Mouse (Mus musculus): ENCODE results near the gene Dnajb6.
"Not testable (repeated sequence)": the region's sequence is repeated elsewhere in the genome, so short reads cannot be mapped to it uniquely, and the experiment has no call there.

Gene Dnajb6

GRCm38 (mm10) chr5:29752894-29753293 lies 17.4 kb downstream of the Dnajb6 start:
- in situ Hi-C loops (cut with MboI; ENCODE audit: unreplicated experiment in 2 of 2), result no loop called here

- in situ Hi-C loops (cut with MboI; ENCODE audit: unreplicated experiment in 2 of 2), result no loop called here
Observed at GRCm38 (mm10) chr5:29759318-29759717, 23.8 kb downstream of the Dnajb6 start.

GRCm38 (mm10) chr5:29770935-29771334 lies 35.4 kb downstream of the Dnajb6 start:
- in situ Hi-C loops (cut with MboI; ENCODE audit: unreplicated experiment in 2 of 2), result no loop called here

DNA sequence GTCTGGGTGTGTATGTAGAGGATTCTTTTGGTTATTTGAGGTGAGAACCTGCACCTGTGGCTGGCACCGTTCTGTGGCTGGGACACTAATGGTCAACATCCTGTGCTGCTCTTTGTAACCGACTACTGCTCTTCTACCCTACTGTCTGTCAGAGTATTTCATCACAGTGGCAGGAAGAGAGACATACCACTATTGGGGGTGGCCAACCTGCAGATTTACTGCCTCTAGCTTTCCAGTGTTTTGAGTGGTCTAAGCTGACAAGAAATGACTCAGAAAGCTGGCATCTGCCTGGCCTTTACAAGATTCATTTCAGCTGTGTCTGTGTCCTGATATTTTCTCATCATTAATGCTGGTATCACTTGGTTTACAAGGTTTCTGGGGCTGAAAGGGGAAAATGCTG lies 36.5 kb downstream of the Dnajb6 start:
- in situ Hi-C loops (cut with MboI; ENCODE audit: unreplicated experiment in 2 of 2), result no loop called here

- in situ Hi-C loops (cut with MboI; ENCODE audit: unreplicated experiment in 2 of 2), result no loop called here
Observed at GRCm38 (mm10) chr5:29772651-29773330, 37.3 kb downstream of the Dnajb6 start.

GRCm38 (mm10) chr5:29773460-29774150 lies 38.1 kb downstream of the Dnajb6 start:
- in situ Hi-C loops (cut with MboI; ENCODE audit: unreplicated experiment in 2 of 2), result no loop called here

GRCm38 (mm10) chr5:29775437-29775836 lies 39.9 kb downstream of the Dnajb6 start:
- in situ Hi-C loops (cut with MboI; ENCODE audit: unreplicated experiment in 2 of 2), result no loop called here

DNA sequence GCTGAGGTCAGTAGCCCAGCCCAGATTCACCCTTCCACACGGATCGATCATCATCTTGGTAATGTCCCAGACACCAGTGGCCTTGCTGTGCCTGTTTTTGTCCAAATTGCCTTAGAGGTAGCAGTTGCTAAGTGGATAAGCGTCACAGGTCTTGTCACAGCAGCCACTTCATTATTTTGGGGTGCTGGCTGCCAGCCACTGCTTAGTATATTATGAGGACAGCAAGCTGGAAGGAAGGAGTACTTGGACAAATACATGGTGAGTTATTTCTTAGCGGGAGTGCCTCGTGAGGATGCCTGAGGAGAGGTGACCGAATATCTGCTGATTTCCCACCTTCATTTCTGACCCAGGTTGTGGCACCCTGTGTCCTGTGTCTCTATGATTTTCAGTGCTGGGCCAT lies 42.5 kb downstream of the Dnajb6 start:
- in situ Hi-C loops (cut with MboI; ENCODE audit: unreplicated experiment in 2 of 2), result no loop called here

DNA sequence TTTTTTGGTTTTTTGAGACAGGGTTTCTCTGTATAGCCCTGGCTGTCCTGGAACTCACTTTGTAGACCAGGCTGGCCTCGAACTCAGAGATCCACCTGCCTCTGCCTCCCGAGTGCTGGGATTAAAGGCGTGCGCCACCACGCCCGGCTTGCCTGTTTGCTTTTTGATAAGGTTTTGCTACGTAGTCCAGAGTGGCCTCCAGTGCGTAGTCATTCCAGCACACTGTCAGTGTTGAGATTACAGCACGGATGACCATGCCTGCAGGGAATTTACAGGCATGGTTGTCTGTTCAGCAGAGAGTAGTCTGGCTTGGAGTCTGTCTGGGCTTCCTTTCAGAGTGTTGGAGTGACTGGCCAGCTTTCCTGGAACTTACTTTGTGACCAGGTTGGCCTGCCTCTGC lies 44.2 kb downstream of the Dnajb6 start:
- in situ Hi-C loops (cut with MboI; ENCODE audit: unreplicated experiment in 2 of 2), result not testable (repeated sequence)

- in situ Hi-C loops (cut with MboI; ENCODE audit: unreplicated experiment in 2 of 2), result no loop called here
Observed at GRCm38 (mm10) chr5:29782261-29782660, 46.8 kb downstream of the Dnajb6 start.

DNA sequence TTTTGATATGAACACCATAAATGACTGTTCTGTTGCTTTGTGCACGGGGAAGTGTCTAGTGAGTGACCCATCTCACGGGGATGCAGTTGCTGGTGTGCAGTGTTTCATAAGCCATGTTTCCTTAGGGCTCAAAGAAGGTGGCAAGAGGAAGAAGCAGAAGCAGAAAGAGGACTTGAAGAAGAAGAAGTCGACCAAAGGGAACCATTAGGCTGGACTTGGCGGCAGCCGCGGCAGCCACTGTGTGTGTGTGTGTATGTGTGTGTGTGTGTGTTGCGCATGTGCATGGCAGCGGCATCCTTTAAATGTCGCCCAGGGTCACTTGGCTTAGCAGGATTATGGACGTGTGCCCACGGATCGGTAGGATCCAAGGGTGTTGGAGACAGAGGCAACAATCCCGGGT lies 49.4 kb downstream of the Dnajb6 start:
- in situ Hi-C loops (cut with MboI; ENCODE audit: unreplicated experiment in 2 of 2), result not testable (repeated sequence)

- in situ Hi-C loops (cut with MboI; ENCODE audit: unreplicated experiment in 2 of 2), result not testable (repeated sequence)
Observed at GRCm38 (mm10) chr5:29785953-29786352, 50.5 kb downstream of the Dnajb6 start.

DNA sequence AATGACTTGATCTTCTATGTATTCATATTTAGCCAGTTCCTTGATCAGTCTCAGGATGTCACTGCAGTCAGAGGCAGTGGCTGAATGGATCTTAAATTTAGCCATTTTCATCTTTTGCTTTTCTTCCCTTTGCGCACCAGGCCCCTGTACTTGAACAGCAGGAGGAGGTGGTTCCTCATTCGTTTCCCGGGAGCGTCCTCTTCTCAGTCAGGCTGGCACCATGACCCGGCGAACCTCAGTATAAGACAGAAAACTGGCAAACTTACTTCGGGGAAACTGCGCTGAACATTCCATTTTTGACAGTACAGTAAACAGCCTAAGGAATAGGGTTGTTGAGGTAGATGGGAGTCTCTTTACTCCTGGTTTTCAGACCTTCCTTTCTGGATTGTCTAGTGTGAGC lies 59.4 kb downstream of the Dnajb6 start:
- in situ Hi-C loops (cut with MboI; ENCODE audit: unreplicated experiment in 2 of 2), result not testable (repeated sequence)

DNA sequence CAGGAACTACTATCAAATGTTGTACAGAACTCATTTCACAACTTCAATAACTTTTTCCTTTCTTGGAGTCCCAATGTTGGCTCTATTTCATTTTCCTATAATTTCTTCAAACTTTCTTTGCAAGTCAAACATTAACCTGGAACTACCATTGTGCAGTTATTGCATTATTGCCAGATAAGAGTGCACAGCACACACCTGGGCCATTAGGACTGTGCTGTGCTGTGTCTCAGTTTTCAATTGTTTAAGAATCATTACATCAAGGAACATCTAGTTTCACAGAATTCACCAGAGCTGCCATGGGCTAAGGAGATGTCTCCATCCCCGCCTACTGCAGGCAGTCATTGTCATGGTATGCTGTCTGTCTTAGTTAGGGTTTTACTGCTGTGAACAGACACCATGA lies 73.5 kb downstream of the Dnajb6 start:
- in situ Hi-C loops (cut with MboI; ENCODE audit: unreplicated experiment in 2 of 2), result no loop called here

- in situ Hi-C loops (cut with MboI; ENCODE audit: unreplicated experiment in 2 of 2), result not testable (repeated sequence)
Observed at GRCm38 (mm10) chr5:29811377-29811921, 76.0 kb downstream of the Dnajb6 start.

DNA sequence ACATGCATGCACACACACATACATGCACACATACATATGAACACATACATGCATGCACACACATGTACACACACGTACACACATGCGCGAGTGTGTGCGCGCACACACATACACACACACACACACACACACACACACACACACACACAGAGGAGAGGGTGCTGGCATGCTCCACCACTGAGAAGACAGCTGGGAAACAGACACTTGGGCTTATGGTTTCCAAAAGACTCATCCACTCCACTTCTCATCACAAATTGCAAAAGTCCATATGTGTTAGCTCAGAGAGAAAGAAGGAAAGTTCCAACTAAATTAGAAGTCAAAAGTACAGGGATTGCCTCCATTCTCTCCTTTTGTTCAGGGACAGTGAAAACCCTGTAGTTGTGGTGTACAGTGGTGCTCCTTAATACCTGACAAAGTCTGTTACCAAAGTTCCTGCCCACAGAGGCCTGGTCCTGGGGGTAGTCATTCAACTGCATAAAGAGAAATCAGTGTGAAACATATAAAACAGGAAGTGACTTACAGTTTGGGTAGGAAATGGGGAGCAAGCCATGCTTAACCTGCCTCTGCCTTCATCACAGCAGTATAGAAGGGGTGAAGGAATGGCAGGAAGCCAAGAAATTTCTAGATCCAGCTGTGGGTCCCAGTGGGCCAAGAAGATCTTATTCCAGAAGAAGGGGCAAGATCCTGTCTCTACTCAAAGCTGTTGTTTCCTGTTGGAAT lies 81.2 kb downstream of the Dnajb6 start:
- in situ Hi-C loops (cut with MboI; ENCODE audit: unreplicated experiment in 2 of 2), result no loop called here

GRCm38 (mm10) chr5:29817400-29817799 lies 81.9 kb downstream of the Dnajb6 start:
- in situ Hi-C loops (cut with MboI; ENCODE audit: unreplicated experiment in 2 of 2), result no loop called here

DNA sequence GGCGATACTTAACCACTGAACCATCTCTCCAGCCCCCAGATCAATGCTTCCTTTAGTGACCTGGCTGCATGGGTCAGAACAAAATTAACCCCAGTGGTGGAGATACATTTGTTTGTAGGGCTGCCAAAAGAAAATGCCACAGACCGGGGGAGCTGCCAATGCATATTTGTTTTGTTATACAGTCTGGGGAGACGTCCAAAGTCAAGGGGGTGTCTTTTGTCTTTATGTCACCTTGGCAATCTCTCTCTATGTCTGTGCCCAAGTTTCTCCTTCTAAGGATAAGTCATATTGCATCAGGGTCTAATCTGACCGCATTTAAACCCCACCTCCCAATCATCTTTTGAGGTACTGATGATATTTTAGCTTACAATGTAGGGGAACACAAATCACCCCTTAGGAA lies 82.8 kb downstream of the Dnajb6 start:
- in situ Hi-C loops (cut with MboI; ENCODE audit: unreplicated experiment in 2 of 2), result no loop called here

DNA sequence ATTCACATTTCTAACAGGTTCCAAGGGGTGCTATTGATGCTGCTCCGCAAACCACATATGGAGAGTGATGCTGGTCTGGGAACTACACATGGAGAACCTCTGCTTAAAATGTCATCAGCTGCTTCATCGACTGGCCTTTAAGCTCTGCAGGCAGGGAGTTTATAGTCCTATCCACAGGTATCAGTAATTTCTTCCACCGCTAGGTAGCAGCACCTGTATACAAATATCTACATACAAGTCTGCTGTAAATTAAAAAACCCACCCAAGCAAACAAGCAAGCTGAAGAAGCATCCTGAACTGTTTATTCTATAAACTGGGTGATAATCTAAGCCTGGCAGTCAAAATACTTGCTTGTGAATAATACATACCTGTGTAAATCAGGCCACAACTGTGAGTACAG lies 89.3 kb downstream of the Dnajb6 start:
- in situ Hi-C loops (cut with MboI; ENCODE audit: unreplicated experiment in 2 of 2), result loop anchor here (5.0 kb wide), 2 partner anchors 188 to 193 kb away; partner anchors contain the start of gene Il6 (in 1 of the 2)

- in situ Hi-C loops (cut with MboI; ENCODE audit: unreplicated experiment in 2 of 2), result loop anchor here (5.0 kb wide), 2 partner anchors 186 to 191 kb away; partner anchors contain the start of gene Il6 (in 1 of the 2)
Observed at GRCm38 (mm10) chr5:29826780-29827179, 91.3 kb downstream of the Dnajb6 start.

All from v-Abl transformed pro-B cells (cell line).